Mouse (Mus musculus): ENCODE data around the gene Sgcb.

- TF ChIP-seq CTCF (IDR thresholded peaks at IDR 0.05; ENCODE audit: low read depth) (no peak), EP300 (IDR thresholded peaks at IDR 0.05; ENCODE audit: low read depth) (no peak)
Observed at GRCm38 (mm10) chr5:73611071-73611470, 36.5 kb downstream of the Sgcb start.

All from liver, embryonic 14.5 days (tissue).